Mouse (Mus musculus) heart, adult 2 months (tissue): ENCODE results near the gene Tmem38a. TPM values are rescaled to one million over a fixed set of nuclear protein-coding genes. Genes with fewer than 3 reads are reported as not detected.

Experiments
- DNase-seq, 2 experiments: peaks; one replicate each; pipeline ENCODE4 v3.0.0; 2021
- H3K27ac ChIP-seq: fragments of 200-600 bp; 2 replicates; pipeline ENCODE4 v1.8.1; 2022
- H3K27me3 ChIP-seq: fragments of 200-500 bp; 2 replicates; pipeline ENCODE4 v1.6.1; 2012; ENCODE audit warnings: mild to moderate bottlenecking, low read length, inconsistent platforms, mixed read lengths; ENCODE audit not compliant: control insufficient read depth, insufficient read depth
- H3K36me3 ChIP-seq: fragments of 200-500 bp; 2 replicates; pipeline ENCODE4 v1.6.1; 2012; ENCODE audit warnings: low read length, inconsistent platforms; ENCODE audit not compliant: control insufficient read depth, insufficient read depth
- H3K4me1 ChIP-seq: fragments of 200-500 bp; 2 replicates; pipeline ENCODE4 v1.6.1; 2011; ENCODE audit warnings: low read length; ENCODE audit not compliant: control insufficient read depth, insufficient read depth
- H3K4me3 ChIP-seq: fragments of 200-600 bp; 2 replicates; pipeline ENCODE4 v1.8.1; 2022
- H3K79me2 ChIP-seq: fragments of 200-500 bp; replicated peaks from 2 replicates; pipeline ENCODE4 v1.6.1; 2012; ENCODE audit warnings: mild to moderate bottlenecking, inconsistent platforms, low read length, moderate library complexity, mixed read lengths; ENCODE audit not compliant: control insufficient read depth, insufficient read depth
- H3K9ac ChIP-seq: fragments of 200-500 bp; 2 replicates; pipeline ENCODE4 v1.6.1; 2012; ENCODE audit warnings: low read depth, mild to moderate bottlenecking, control low read depth, inconsistent platforms, low read length, mixed read lengths
- CTCF ChIP-seq: fragments of 200-600 bp; IDR thresholded peaks from 2 replicates; pipeline ENCODE4 v1.8.1; 2022; ENCODE audit warnings: antibody characterized with exemption, mild to moderate bottlenecking, moderate library complexity
- EP300 ChIP-seq: fragments of 200-500 bp; IDR thresholded peaks from 2 replicates; pipeline ENCODE4 v1.6.1; 2011; ENCODE audit warnings: low read depth, low read length, control low read depth; ENCODE audit not compliant: insufficient read depth
- POLR2A ChIP-seq: fragments of 200-500 bp; IDR thresholded peaks from 2 replicates; pipeline ENCODE4 v1.6.1; 2011; ENCODE audit warnings: mild to moderate bottlenecking, low read depth, low read length, control low read depth; ENCODE audit not compliant: insufficient read depth
- WGBS: fragments of 180-500 bp; shearing (Covaris S2); methylation state at CpG from one replicate; pipeline ENCODE4 v1.1.7; 2018; 5-methylcytosine and 5-hydroxymethylcytosine counted together
- intact Hi-C: fragments of 180-260 bp; cut with DNase I; formaldehyde crosslinking; loops from one replicate; pipeline ENCODE4 v1.15.1; 2025
- long read RNA-seq: library from polyadenylated mRNA; stranded (forward); transcript quantifications from one replicate; pipeline ENCODE4 v2.0.0, GENCODE M21; 2021
- polyA plus RNA-seq: library from polyadenylated mRNA; depleted of rRNA; stranded (reverse); fragments of >200 nt; gene quantifications from 2 replicates; pipeline ENCODE4 v1.2.3, GENCODE M21; 2012; rRNA removed
- total RNA-seq, 2 experiments: library from RNA; stranded (reverse); gene quantifications; 2 replicates each; pipeline ENCODE4 v1.2.3; 2021

Tmem38a gene
- total RNA-seq (100 to 1,000 TPM; 409 to 486 TPM), polyA plus RNA-seq (611 and 917 TPM in 2 replicates)
- long read RNA-seq, transcript Tmem38a-201 (6 exons, 2,124 nt): major isoform, 527 of 611 reads
- long read RNA-seq, partial matches to known transcripts: 15 of 611 reads
- long read RNA-seq, other reads (novel, unspliced or antisense): 69 of 611 reads

DNA sequence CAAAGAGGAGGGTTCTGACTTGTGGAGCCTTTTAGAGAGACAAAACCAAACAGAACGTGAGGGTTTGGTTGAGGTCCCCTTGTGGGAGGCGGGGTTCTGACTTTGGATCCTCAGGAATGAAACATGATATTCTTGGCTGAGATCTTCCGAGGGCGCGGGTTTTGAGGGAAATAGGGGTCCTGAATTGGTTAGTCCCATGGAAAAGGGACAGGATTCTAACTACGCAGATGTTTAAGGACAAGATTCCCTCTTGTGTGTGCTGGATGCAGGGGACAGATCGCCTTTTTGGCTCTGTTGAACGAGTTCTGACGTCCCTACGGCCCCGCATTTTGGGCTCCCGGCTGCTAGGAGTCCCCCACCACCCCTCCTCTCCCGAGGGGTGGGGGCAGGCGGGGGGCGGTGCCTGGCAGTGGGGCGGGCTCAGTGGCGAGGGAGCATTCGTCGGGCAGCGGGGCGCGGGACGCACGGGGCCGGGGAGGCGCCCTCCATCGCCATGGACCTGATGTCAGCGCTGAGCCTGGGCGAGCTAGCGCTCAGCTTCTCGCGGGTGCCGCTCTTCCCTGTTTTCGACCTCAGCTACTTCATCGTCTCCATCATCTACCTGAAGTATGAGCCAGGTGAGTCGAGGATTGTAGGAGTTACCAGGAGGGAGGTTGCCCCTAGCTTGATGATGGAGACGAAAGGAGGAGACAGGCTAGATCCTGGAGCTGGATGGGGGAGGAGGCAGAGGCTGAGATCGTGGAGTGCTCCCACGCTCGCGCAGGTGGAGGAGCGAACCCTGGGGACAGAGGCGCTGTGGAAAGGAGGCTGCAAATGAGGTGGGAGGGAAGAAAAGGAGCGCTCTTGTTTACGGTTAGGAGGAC, at the start of gene Tmem38a:
TSS of gene Tmem38a (plus strand) at position 445 of the 863 bp plus-strand sequence.
- H3K27ac ChIP-seq: peak within 1 kb of the TSS; percentile 99
- intact Hi-C loops: loop anchor here (1.0 to 2.0 kb wide), 2 partner anchors 24 to 79 kb away; partner anchors contain the start of genes Med26 and Slc35e1
- peak within 1 kb of the TSS; percentile 77 for H3K4me3 ChIP-seq
- no peaks in the 10 kb centered on the region for H3K27me3 ChIP-seq
- peak within 1 kb of the TSS; percentile 81 for H3K9ac ChIP-seq
- H3K4me1 ChIP-seq: peaks cover 8% of the 10 kb centered on the region
- DNase-seq: peak; percentile 88 to 90
- H3K36me3 ChIP-seq: peaks cover 9% of the 10 kb centered on the region; the same call in 1 of the 2 replicates
- TF ChIP-seq EP300: 0 out of 2 replicates have a peak, but pooled peaks have one; percentile 9
- no peak for TF ChIP-seq CTCF
- TF ChIP-seq POLR2A: peak; percentile 86
- under 1% methylated on average over 44 of the region's 45 CpGs for WGBS
- H3K79me2 ChIP-seq: no peaks in the 10 kb centered on the region; the same call in none of the 2 replicates

DNA sequence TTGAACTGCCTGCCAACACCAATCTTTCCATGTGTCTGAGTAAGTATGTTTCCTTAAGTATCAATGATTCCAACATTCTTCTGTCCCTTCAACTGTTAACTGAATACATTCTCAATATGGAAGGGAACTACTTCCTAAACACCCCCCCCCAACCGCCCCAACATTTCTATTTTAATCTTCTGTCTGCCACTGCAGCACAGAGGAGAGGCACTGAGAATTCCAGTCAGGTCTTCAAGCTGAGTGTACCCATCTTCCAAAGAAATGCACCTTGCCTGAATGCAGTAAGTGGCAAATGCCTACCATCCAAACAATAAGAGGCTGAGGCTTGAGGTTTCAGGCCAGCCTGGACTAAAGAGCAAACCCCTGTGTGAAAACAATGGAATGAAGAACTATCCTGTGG, 39.8 kb upstream of the Tmem38a start:
- no peak overlapping the region for H3K27ac ChIP-seq
- no peak for DNase-seq
- peaks cover 3% of the 10 kb centered on the region for H3K4me1 ChIP-seq
- TF ChIP-seq POLR2A (no peak), EP300 (no peak), CTCF (no peak)
- 31% methylated on average over 1 of the region's 1 CpGs for WGBS
- intact Hi-C loops: no loop called here
- H3K4me3 ChIP-seq: no peak overlapping the region
- H3K79me2 ChIP-seq: peaks cover 11% of the 10 kb centered on the region
- H3K36me3 ChIP-seq: 0 out of 2 replicates have a peak, but pooled peaks cover 2% of the 10 kb centered on the region
- no peak overlapping the region for H3K9ac ChIP-seq
- no peaks in the 10 kb centered on the region for H3K27me3 ChIP-seq

DNA sequence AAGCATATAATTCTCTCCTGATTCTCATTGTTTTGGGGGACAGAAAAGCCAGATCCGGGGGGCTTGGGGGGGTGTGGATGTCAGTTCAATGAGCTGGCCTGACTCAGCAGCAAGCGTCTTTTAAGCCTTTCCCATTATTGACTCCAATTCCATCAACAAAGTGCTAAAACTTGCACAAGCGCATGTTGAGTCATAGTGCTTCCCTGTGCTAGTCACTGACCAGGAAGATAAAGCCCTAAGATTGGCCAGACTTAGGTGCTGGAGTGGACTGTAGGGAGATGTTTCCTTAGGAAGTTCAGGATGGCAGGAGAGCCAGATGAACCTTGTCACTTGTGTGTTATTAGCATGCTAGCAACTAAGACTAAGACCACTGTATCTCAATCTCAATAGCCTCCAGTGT, 37.0 kb upstream of the Tmem38a start:
- no peak overlapping the region for H3K27ac ChIP-seq
- H3K79me2 ChIP-seq: peaks cover 20% of the 10 kb centered on the region
- TF ChIP-seq CTCF: no peak
- TF ChIP-seq POLR2A: no peak
- TF ChIP-seq EP300: no peak

DNA sequence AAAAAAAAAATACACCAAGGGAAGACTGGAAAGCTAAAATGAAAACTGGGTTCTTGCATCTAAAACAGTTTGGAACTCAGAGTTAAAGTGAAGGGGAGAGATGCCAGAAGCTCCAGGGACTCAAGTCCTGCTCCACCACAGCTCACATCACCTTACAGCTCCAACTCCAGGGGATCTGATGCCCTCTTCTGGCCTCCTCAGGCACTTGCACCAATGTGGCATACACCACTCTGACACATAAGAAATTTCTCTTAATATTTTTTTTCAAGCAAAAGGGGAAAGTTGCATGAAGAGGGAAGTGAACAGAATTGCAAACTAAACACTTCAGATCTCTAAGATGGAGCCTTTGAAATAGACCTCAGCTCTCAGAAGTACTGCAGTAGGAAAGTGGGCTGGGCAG, 32.6 kb upstream of the Tmem38a start:
- Histone ChIP-seq H3K27ac (no peak overlapping the region), H3K9ac (no peak overlapping the region), H3K27me3 (no peaks in the 10 kb centered on the region), H3K36me3 (no peaks in the 10 kb centered on the region; the same call in 1 of the 2 replicates), H3K4me3 (no peak overlapping the region), H3K4me1 (peaks cover 6% of the 10 kb centered on the region), H3K79me2 (peaks cover 22% of the 10 kb centered on the region)
- DNase-seq: no peak
- no peak for TF ChIP-seq POLR2A
- TF ChIP-seq EP300: no peak
- TF ChIP-seq CTCF: peak; percentile 49
- intact Hi-C loops: no loop called here

More for the DNA sequence above, 37.0 kb upstream of the Tmem38a start:
- H3K4me1 ChIP-seq: peaks cover 4% of the 10 kb centered on the region
- 96% methylated on average over 3 of the region's 3 CpGs for WGBS
- DNase-seq: no peak
- no peak overlapping the region for H3K9ac ChIP-seq
- intact Hi-C loops: no loop called here
- H3K36me3 ChIP-seq: 0 out of 2 replicates have a peak, but pooled peaks cover 2% of the 10 kb centered on the region
- H3K4me3 ChIP-seq: no peak overlapping the region
- H3K27me3 ChIP-seq: no peaks in the 10 kb centered on the region

DNA sequence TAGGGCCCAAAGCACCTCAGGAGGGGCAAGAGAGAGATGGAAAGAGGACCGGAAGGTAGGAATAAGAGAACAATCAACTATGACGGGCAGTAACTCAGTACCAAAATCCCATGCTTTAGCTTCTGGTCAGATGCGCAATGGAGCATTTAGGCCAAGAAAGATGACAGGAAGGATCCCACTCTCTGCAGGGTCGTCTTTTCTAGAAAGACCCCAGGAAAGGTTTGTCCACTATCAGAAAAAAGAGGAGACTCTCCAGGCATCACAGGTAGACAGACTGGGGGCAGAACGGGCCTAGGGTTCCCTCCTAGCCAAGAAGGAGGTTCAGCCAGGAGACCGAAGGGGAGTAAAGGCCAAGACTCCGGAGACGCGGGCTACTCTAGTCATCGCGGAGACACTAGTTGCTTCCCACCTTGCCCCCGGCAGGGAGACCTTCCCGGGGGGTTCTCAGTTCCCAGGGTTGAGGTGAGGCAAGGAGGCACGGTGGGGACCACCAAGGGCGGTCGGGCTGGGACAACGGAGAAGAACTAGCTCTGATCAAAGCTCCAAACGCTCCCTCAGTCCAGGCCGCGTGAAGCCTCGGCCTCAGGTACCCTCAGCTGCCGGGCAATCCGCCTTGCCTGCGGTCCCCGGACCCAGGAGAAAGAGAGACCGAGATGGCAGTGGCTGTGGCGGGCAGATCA, 24.6 kb upstream of the Tmem38a start:
- intact Hi-C loops: loop anchor here (5.0 kb wide), 2 partner anchors 70 to 125 kb away; partner anchors contain the start of genes Cherp and Eps15l1
- 1% methylated on average over 27 of the region's 27 CpGs for WGBS
- no peaks in the 10 kb centered on the region for H3K27me3 ChIP-seq
- H3K4me3 ChIP-seq: peak overlapping the region; percentile 65
- H3K36me3 ChIP-seq: peaks cover 17% of the 10 kb centered on the region
- peak overlapping the region; percentile 93 for H3K27ac ChIP-seq
- DNase-seq: peak in 1 of 2 experiments; percentile 44
- H3K79me2 ChIP-seq: peaks cover 12% of the 10 kb centered on the region
- no peak for TF ChIP-seq EP300
- TF ChIP-seq POLR2A: no peak
- no peak for TF ChIP-seq CTCF
- peaks cover 6% of the 10 kb centered on the region for H3K4me1 ChIP-seq
- peak overlapping the region; percentile 97 for H3K9ac ChIP-seq
